Mouse (Mus musculus) erythroid progenitor cell, adult 5-6 weeks (primary cell): ENCODE results near the gene Maz. TPM values are rescaled to one million over a fixed set of nuclear protein-coding genes. Genes with fewer than 3 reads are reported as not detected.

ENCODE experiments used
- ATAC-seq: replicated peaks from 2 replicates; pipeline ENCODE4 v1.8.0; 2016; ENCODE audit warnings: moderate number of reproducible peaks, mild to moderate bottlenecking, moderate TSS enrichment, inconsistent platforms; ENCODE audit not compliant: poor library complexity, low FRiP score, severe bottlenecking
- total RNA-seq, 2 experiments: library from RNA; stranded (forward) in 1 of 2; stranded (reverse) in 1 of 2; fragments of 150-400 nt in 1 of 2; fragments of 186-747, 209-891 nt in 1 of 2; gene quantifications; 2 replicates each; pipeline versions ENCODE4 v1.2.3 to v1.2.4; 2015 to 2017; ENCODE audit warnings: low replicate concordance in 2 of 2

Gene Maz
- total RNA-seq, 2 experiments from 2014 or later: 96.8 to 175 TPM

DNA sequence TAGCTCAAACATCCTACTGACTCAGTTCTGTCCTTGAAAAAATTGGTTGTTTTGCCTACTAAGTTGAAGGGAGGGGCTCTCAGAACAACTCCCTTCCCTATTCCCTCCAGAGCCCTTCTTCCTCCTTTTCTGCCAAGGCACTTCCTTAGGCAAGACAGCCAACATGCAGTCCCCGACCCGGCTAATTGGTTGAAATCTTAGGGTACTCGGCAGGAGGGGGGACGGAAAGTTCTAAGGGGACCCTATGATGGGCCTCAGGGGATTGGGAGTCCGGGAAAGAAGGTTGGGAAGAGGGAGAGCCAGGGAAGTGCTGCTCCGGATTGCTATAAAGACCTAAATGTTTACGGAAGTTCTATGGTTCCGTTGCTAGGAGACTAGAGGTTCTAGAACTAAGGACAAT, 51.3 kb downstream of the Maz start:
- ATAC-seq: no peak

Other genes starting within 250 kb of the Maz start
Only the 30 nearest of the 32 such genes appear.
- 63.7 and 105 TPM in 2 replicates for gene Ppp4c, start 234.5 kb downstream of the Maz start, total RNA-seq (2015; ENCODE audit: low replicate concordance)
- gene Ppp4c, start 234.5 kb downstream of the Maz start, total RNA-seq (2017; ENCODE audit: low replicate concordance): 52.8 and 67.6 TPM in 2 replicates
- gene Fam57b, start 229.4 kb downstream of the Maz start, total RNA-seq (2015; ENCODE audit: low replicate concordance): not detected in 2 replicates
- not detected in 2 replicates for gene Fam57b, start 229.4 kb downstream of the Maz start, total RNA-seq (2017; ENCODE audit: low replicate concordance)
- gene 4930451I11Rik, start 195.4 kb downstream of the Maz start, total RNA-seq (2015; ENCODE audit: low replicate concordance): not detected in 2 replicates
- not detected in 2 replicates for gene 4930451I11Rik, start 195.4 kb downstream of the Maz start, total RNA-seq (2017; ENCODE audit: low replicate concordance)
- gene Doc2a, start 179.6 kb downstream of the Maz start, total RNA-seq (2015; ENCODE audit: low replicate concordance): not detected in 2 replicates
- not detected in 2 replicates for gene Doc2a, start 179.6 kb downstream of the Maz start, total RNA-seq (2017; ENCODE audit: low replicate concordance)
- 50.8 and 63.3 TPM in 2 replicates for gene Hirip3, start 165.1 kb downstream of the Maz start, total RNA-seq (2015; ENCODE audit: low replicate concordance)
- gene Hirip3, start 165.1 kb downstream of the Maz start, total RNA-seq (2017; ENCODE audit: low replicate concordance): 193 and 296 TPM in 2 replicates
- 19.1 and 20.1 TPM in 2 replicates for gene Ino80e, start 164.7 kb downstream of the Maz start, total RNA-seq (2015; ENCODE audit: low replicate concordance)
- 20.2 and 30.4 TPM in 2 replicates for gene Ino80e, start 164.7 kb downstream of the Maz start, total RNA-seq (2017; ENCODE audit: low replicate concordance)
- 23.1 and 38.2 TPM in 2 replicates for gene Taok2, start 142.3 kb downstream of the Maz start, total RNA-seq (2015; ENCODE audit: low replicate concordance)
- 65.6 and 76.2 TPM in 2 replicates for gene Taok2, start 142.3 kb downstream of the Maz start, total RNA-seq (2017; ENCODE audit: low replicate concordance)
- 3.2 and 5.4 TPM in 2 replicates for gene Tmem219, start 104.1 kb downstream of the Maz start, total RNA-seq (2015; ENCODE audit: low replicate concordance)
- gene Tmem219, start 104.1 kb downstream of the Maz start, total RNA-seq (2017; ENCODE audit: low replicate concordance): 4.0 and 10.4 TPM in 2 replicates
- 21.6 TPM in 1 of 2 replicates, not detected in the other for gene Kctd13, start 98.2 kb downstream of the Maz start, total RNA-seq (2015; ENCODE audit: low replicate concordance)
- gene Kctd13, start 98.2 kb downstream of the Maz start, total RNA-seq (2017; ENCODE audit: low replicate concordance): 0.53 and 3.3 TPM in 2 replicates
- not detected in 2 replicates for gene Asphd1, start 77.5 kb downstream of the Maz start, total RNA-seq (2015; ENCODE audit: low replicate concordance)
- gene Asphd1, start 77.5 kb downstream of the Maz start, total RNA-seq (2017; ENCODE audit: low replicate concordance): not detected in 2 replicates
- gene Sez6l2, start 76.5 kb downstream of the Maz start, total RNA-seq (2015; ENCODE audit: low replicate concordance): not detected in 2 replicates
- gene Sez6l2, start 76.5 kb downstream of the Maz start, total RNA-seq (2017; ENCODE audit: low replicate concordance): 0.45 TPM in 1 of 2 replicates, not detected in the other
- 29.8 and 30.3 TPM in 2 replicates for gene Cdipt, start 51.1 kb downstream of the Maz start, total RNA-seq (2015; ENCODE audit: low replicate concordance)
- 19.7 and 27.1 TPM in 2 replicates for gene Cdipt, start 51.1 kb downstream of the Maz start, total RNA-seq (2017; ENCODE audit: low replicate concordance)
- 2.9 TPM in 1 of 2 replicates, not detected in the other for gene Cdiptos, start 50.9 kb downstream of the Maz start, total RNA-seq (2015; ENCODE audit: low replicate concordance)
- gene Cdiptos, start 50.9 kb downstream of the Maz start, total RNA-seq (2017; ENCODE audit: low replicate concordance): not detected in 2 replicates
- gene Mvp, start 12.4 kb downstream of the Maz start, total RNA-seq (2015; ENCODE audit: low replicate concordance): 0.36 and 0.42 TPM in 2 replicates
- gene Mvp, start 12.4 kb downstream of the Maz start, total RNA-seq (2017; ENCODE audit: low replicate concordance): 6.7 and 7.7 TPM in 2 replicates
- gene Pagr1b, start 10.6 kb downstream of the Maz start, total RNA-seq (2015; ENCODE audit: low replicate concordance): not detected in 2 replicates
- 0.64 and 11.8 TPM in 2 replicates for gene Pagr1b, start 10.6 kb downstream of the Maz start, total RNA-seq (2017; ENCODE audit: low replicate concordance)
- 24.1 and 46.9 TPM in 2 replicates for gene Pagr1a, start 9.7 kb downstream of the Maz start, total RNA-seq (2015; ENCODE audit: low replicate concordance)
- 10.6 and 26.2 TPM in 2 replicates for gene Pagr1a, start 9.7 kb downstream of the Maz start, total RNA-seq (2017; ENCODE audit: low replicate concordance)
- 1.7 TPM in 1 of 2 replicates, not detected in the other for gene Gm42742, start 5.9 kb downstream of the Maz start, total RNA-seq (2015; ENCODE audit: low replicate concordance)
- gene Gm42742, start 5.9 kb downstream of the Maz start, total RNA-seq (2017; ENCODE audit: low replicate concordance): 10.8 and 28.1 TPM in 2 replicates
- gene Prrt2, start 5.8 kb downstream of the Maz start, total RNA-seq (2015; ENCODE audit: low replicate concordance): 0.84 TPM in 1 of 2 replicates, not detected in the other
- 3.0 TPM in 1 of 2 replicates, not detected in the other for gene Prrt2, start 5.8 kb downstream of the Maz start, total RNA-seq (2017; ENCODE audit: low replicate concordance)
- 651 and 861 TPM in 2 replicates for gene Kif22, start 15.4 kb upstream of the Maz start, total RNA-seq (2015; ENCODE audit: low replicate concordance)
- gene Kif22, start 15.4 kb upstream of the Maz start, total RNA-seq (2017; ENCODE audit: low replicate concordance): 380 and 614 TPM in 2 replicates
- 3.6 and 9.2 TPM in 2 replicates for gene Zg16, start 60.3 kb upstream of the Maz start, total RNA-seq (2015; ENCODE audit: low replicate concordance)
- gene Zg16, start 60.3 kb upstream of the Maz start, total RNA-seq (2017; ENCODE audit: low replicate concordance): 1.2 and 6.0 TPM in 2 replicates
- 18.0 and 25.9 TPM in 2 replicates for gene AI467606, start 64.3 kb upstream of the Maz start, total RNA-seq (2015; ENCODE audit: low replicate concordance)
- gene AI467606, start 64.3 kb upstream of the Maz start, total RNA-seq (2017; ENCODE audit: low replicate concordance): 10.5 and 12.7 TPM in 2 replicates
- gene Qprt, start 95.2 kb upstream of the Maz start, total RNA-seq (2015; ENCODE audit: low replicate concordance): not detected in 2 replicates
- gene Qprt, start 95.2 kb upstream of the Maz start, total RNA-seq (2017; ENCODE audit: low replicate concordance): 1.8 TPM in 1 of 2 replicates, not detected in the other
- 16.2 and 30.2 TPM in 2 replicates for gene Spn, start 110.8 kb upstream of the Maz start, total RNA-seq (2015; ENCODE audit: low replicate concordance)
- 30.8 and 32.0 TPM in 2 replicates for gene Spn, start 110.8 kb upstream of the Maz start, total RNA-seq (2017; ENCODE audit: low replicate concordance)
- 18.7 and 25.2 TPM in 2 replicates for gene Cd2bp2, start 169.0 kb upstream of the Maz start, total RNA-seq (2015; ENCODE audit: low replicate concordance)
- gene Cd2bp2, start 169.0 kb upstream of the Maz start, total RNA-seq (2017; ENCODE audit: low replicate concordance): 43.6 and 63.3 TPM in 2 replicates
- 25.6 and 36.4 TPM in 2 replicates for gene Tbc1d10b, start 181.4 kb upstream of the Maz start, total RNA-seq (2015; ENCODE audit: low replicate concordance)
- gene Tbc1d10b, start 181.4 kb upstream of the Maz start, total RNA-seq (2017; ENCODE audit: low replicate concordance): 85.3 and 173 TPM in 2 replicates
- 24.3 and 28.1 TPM in 2 replicates for gene Mylpf, start 181.9 kb upstream of the Maz start, total RNA-seq (2015; ENCODE audit: low replicate concordance)
- 25.7 and 48.9 TPM in 2 replicates for gene Mylpf, start 181.9 kb upstream of the Maz start, total RNA-seq (2017; ENCODE audit: low replicate concordance)
- 2.5 and 2.9 TPM in 2 replicates for gene Zfp553, start 206.0 kb upstream of the Maz start, total RNA-seq (2015; ENCODE audit: low replicate concordance)
- 0.77 and 10.0 TPM in 2 replicates for gene Zfp553, start 206.0 kb upstream of the Maz start, total RNA-seq (2017; ENCODE audit: low replicate concordance)
- 36.0 and 65.2 TPM in 2 replicates for gene Sept1, start 206.1 kb upstream of the Maz start, total RNA-seq (2015; ENCODE audit: low replicate concordance)
- gene Sept1, start 206.1 kb upstream of the Maz start, total RNA-seq (2017; ENCODE audit: low replicate concordance): 24.0 and 44.4 TPM in 2 replicates
- 4.0 TPM in 1 of 2 replicates, not detected in the other for gene Zfp771, start 217.2 kb upstream of the Maz start, total RNA-seq (2015; ENCODE audit: low replicate concordance)
- gene Zfp771, start 217.2 kb upstream of the Maz start, total RNA-seq (2017; ENCODE audit: low replicate concordance): 0.26 TPM in 1 of 2 replicates, not detected in the other
- 12.2 and 21.6 TPM in 2 replicates for gene Dctpp1, start 233.7 kb upstream of the Maz start, total RNA-seq (2015; ENCODE audit: low replicate concordance)
- gene Dctpp1, start 233.7 kb upstream of the Maz start, total RNA-seq (2017; ENCODE audit: low replicate concordance): 6.2 and 11.1 TPM in 2 replicates